Mouse (Mus musculus): ENCODE measurements around the gene Dnah3. TPM values are rescaled to one million over a fixed set of nuclear protein-coding genes. Genes with fewer than 3 reads are reported as not detected.

Dnah3 gene
- total RNA-seq, 2 experiments from 2014 or later = not detected

DNA sequence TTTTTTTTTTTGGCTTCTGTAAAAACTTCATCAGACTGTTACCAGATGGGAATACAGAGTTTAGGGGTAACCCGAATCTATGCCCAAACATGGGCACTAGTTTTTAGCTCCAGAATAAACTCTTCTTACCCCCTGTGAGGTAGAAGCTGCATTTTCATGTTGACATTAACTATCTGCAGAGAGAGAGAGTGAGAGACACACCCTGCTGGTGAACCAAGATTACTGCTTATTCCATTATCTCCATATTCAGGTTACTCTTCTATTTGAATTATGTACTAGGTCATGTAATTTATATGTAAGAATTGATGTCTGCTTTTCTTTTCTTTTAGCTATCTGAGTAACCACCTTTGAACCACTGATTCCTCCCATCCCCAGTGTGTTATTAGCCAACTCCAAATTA, 31.0 kb downstream of the Dnah3 start:
- no peak for ATAC-seq (replicated peaks; ENCODE audit: low FRiP score, poor library complexity, severe bottlenecking)

DNA sequence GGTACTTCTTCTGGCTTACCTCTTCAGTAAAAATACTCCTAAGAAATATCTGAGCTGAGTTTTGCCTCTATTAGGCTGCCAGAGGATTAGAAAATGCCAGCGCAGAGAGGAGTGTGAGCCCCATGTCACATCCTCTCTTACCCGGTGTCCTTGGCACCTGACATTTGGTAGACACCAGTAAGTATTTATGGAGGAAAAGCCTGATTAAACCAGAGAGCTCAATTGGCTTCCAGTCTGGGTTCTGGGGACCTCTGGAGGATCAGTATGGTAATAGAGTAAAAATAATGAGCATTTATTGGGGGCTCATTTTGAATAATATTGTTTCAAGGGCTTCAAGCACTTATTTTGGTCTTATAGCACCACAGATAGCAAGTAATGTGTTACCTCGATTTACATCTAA, 39.6 kb downstream of the Dnah3 start:
- ATAC-seq (replicated peaks; ENCODE audit: low FRiP score, poor library complexity, severe bottlenecking) = no peak

DNA sequence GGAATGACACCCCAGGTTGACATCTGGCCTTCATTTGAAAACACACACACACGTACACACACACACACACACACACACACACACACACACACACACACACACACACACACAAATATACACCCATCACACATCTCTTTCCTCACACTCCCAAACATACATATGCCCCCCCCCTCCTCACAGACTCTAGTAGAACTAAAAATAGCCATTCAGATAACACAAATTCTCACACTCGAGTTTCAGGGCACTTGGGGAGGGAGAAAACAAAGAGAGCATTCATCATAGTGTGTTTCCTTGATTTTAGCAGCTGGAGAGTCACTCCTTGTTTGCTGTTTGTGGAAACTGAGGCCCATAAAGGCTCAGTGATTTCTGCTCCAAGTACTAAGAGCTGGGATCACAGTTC, 41.1 kb downstream of the Dnah3 start:
- ATAC-seq (replicated peaks; ENCODE audit: low FRiP score, poor library complexity, severe bottlenecking) = no peak

DNA sequence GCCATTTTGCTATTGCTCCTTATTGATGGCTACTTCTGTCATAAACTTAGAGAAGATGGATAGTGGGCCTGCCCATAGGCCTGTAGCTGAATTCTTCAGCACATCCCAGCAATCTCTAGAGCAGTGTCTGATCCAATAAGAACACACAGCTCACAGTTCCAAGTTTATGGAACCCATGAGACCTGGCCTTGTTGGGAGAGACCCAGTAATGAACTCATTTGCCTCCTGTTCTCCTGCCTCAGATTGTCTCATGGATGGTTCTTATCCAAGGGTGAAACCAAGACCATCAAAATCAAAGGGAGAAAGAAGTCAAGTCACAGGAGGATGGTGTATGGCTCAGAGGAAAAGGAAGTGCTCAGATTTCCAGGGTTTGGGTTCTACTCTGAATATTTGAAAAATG, 44.6 kb downstream of the Dnah3 start:
- no peak for ATAC-seq (replicated peaks; ENCODE audit: low FRiP score, poor library complexity, severe bottlenecking)

DNA sequence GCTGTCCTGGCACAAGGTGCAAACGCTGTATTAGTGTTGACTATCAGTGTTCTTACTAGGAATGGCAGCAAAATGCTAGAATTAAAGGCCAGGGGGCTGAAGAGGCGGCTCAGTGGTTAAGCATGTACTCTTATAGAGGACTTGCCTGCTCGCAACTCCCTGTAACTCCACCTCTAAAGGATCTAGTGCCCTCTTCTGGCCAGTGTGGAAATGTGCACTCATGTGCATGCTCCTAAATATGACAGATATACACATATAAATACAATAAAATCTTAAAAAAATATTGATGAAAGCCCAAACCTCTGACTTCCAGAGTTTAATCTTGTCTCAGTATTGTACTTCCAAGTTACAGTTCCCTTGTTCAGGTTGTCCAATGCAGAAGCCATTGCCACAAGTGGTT, 51.1 kb downstream of the Dnah3 start:
- no peak for ATAC-seq (replicated peaks; ENCODE audit: low FRiP score, poor library complexity, severe bottlenecking)

DNA sequence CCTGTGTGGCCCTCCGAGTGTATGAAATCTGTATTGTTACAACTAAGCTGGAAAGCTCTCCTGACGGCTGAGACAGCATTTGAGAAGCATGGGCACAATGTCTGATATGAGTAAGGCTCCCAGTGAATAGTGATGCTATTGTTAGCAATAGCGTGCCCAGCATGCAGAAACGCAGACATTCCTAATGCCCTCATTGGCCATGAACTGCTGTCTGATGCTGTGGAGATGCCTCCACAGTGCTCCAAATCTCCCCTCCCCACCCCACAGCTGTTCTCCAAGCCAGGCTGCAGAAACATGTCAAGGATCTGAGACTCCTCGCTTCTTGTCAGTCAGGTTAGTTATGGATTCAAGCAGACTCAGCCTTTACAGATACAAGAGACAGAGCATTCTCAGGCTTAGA, 58.7 kb downstream of the Dnah3 start:
- ATAC-seq (replicated peaks; ENCODE audit: low FRiP score, poor library complexity, severe bottlenecking) = no peak

DNA sequence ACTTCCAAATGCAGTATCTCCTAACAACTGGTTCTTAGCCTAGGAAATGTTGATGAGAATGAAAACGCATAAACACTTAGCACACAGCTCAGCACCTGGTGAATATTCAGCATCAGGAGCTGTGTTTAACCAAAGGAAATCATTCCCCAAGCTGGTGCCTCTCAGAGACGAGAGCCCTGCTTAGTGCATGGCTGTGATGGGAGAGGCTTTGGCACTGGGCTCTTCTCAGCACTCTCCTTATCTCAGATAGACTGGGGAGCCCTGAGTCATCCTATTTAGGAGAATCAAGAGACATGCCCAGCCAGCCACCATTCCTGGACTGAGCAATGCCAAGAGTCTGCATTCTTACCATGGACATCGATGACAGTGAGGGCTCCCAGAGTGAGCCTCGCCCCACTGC, 60.1 kb downstream of the Dnah3 start:
- ATAC-seq (replicated peaks; ENCODE audit: low FRiP score, poor library complexity, severe bottlenecking) = no peak

DNA sequence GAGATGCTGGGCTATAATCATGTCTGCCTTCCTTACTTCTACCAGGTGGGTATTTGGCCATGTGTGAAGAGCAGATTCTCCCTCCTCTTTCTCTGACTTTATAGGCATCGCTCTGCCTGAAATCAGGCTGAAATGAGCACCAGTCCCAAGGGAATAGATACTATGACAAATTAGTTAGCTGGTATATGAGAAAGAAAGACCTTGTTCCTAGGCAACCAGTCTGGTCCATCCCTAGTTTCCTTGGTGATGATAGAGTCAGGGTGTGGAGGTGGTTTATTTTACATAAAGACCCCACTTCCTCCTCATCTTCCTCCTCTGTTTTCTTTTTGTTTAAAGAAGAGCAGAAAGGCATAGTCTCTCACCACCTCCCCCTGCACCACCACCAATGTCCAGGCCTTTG, 60.5 kb downstream of the Dnah3 start:
- ATAC-seq (replicated peaks; ENCODE audit: low FRiP score, poor library complexity, severe bottlenecking) = no peak

DNA sequence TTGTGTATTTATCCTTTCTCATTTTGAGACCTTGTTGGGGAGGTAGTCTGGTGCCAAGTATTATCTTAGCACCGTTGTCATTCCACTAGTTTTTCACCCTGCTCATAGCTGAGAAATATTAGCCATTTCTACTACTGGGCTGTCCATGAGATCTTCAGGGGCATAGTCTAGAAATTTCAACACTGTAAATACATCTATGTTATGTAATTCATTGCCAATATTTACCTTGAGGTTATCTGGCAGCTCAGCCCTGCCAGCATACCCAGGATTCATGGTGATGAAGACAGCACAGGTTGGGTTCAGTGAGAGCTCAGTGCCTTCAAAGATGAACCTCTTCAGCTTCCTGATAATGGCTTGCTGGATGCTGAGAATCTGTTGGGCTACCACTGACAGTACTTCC, 66.4 kb downstream of the Dnah3 start:
- no peak for ATAC-seq (replicated peaks; ENCODE audit: low FRiP score, poor library complexity, severe bottlenecking)

DNA sequence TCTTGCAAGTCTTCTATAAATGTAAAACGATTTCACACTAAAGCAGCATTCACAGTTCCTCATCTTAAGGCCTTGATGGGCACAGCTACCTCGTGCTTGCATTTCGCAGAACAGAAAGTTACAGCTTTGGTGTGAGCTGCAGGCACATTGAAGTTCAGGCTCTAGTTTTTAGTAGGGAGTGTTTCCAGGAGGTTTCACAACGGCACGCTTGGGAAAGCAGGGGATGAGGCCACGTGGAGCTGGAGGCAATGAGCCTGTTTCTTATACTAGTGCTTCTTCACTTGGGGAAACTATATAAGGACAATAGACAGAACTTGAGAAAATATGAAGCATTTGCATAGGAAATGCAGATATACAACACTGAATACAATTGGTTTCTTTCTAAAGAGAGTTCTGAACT, 98.0 kb downstream of the Dnah3 start:
- ATAC-seq (replicated peaks; ENCODE audit: low FRiP score, poor library complexity, severe bottlenecking) = no peak

DNA sequence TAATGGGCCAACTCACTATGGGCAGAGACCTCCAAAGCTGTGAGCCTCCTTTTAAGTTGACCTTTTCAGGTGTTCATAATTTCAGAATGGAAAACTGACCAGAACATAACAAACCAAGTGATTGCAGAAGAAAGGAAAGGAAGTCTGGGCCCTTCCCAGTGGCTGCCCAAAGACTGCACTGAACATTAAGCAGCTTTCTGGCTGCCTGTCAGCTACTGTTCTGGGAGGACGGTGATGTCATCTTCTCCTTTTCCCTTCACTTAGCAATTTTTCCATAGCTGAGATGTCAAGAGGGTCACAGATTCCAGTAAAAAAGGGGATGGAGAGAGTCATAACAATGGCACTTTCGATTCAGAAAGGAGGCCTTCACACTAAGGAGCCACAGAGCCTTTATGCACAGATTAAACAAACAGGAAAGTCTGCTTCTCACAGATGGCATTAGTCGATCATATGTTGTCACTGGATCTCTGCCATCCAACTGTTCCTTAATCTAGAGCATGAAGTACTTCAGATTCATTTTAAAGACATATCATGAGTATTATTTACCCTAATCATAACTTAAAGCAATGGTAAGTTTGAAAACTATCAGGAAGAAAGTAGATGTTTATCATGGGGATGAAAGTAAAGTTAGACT, 109.7 kb downstream of the Dnah3 start:
- ATAC-seq (replicated peaks; ENCODE audit: low FRiP score, poor library complexity, severe bottlenecking) = no peak

DNA sequence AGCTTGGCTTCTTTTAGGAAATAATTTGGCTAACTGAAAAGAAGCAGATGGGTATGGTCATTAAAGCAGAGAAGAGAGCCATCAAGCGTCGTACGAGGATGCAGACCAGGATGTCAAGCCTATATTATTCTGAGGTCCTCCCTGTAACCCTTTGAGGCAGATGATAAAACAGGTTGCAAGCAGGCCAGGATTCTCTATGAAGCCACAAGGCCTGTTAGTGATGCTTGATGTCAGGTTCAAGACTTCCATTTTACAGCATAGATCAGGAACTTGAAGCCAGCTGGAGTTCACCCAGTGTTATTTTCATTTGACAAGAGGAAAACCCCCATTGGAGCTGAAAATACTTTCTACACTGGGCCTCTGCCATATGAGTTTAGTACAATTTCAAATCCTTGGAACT, 114.9 kb downstream of the Dnah3 start:
- ATAC-seq (replicated peaks; ENCODE audit: low FRiP score, poor library complexity, severe bottlenecking) = no peak

DNA sequence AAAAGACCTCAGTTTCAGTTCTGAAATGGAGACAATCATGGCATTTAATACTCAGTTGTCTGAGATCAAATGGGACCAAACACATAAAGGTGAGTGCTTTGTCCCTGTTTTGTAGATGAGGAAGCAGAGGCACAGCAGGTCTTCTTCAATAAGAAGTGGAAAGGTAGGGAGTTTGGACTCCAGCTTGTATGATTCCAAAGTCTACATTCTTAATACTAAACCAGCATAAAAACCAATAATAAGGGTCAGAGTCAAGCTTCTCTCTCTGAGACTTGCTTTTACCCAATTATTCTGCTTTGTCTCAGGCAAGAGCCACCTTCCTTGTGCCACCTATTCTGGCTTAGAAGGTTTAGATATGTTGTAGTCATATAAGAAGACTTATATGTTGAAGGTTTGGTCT, 116.5 kb downstream of the Dnah3 start:
- no peak for ATAC-seq (replicated peaks; ENCODE audit: low FRiP score, poor library complexity, severe bottlenecking)

DNA sequence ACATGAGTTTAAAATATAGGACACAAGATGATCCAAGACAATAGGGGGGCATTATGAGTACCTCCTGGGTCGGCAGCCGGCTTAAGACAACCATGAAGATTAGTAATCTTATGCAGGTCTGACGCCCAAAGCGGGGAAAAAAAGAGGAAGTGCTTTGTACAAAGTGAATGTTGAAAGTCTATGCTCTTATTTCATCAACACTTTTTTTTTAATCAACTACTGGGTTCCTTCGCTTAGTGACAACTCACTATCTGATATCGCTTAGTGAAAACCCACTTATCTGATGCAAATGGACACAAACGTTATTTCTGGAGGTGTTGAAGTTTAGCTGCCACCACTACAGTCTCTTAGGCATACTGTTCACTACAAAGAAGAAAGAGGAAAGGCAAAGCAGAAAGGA, 117.5 kb downstream of the Dnah3 start:
- ATAC-seq (replicated peaks; ENCODE audit: low FRiP score, poor library complexity, severe bottlenecking) = no peak

DNA sequence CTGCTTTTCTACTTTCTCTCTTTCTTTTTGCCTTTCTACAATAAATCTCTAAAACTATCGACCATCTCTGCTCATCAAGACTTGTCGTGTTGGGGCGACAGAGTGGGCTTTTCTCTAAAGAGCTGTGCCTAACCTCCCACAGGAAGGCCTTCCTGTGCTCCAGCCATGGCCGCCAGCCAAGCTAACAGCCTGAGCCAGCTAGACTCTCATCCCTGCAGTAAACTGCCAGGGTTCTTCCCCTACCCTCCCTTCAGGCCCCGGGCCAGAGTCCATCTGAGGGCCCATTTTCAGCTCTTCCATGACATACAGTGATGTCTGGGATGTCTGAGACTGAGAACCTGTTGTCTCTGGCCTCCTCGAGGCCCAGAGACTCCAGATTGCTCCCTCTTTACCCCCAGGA, 118.8 kb downstream of the Dnah3 start:
- no peak for ATAC-seq (replicated peaks; ENCODE audit: low FRiP score, poor library complexity, severe bottlenecking)

DNA sequence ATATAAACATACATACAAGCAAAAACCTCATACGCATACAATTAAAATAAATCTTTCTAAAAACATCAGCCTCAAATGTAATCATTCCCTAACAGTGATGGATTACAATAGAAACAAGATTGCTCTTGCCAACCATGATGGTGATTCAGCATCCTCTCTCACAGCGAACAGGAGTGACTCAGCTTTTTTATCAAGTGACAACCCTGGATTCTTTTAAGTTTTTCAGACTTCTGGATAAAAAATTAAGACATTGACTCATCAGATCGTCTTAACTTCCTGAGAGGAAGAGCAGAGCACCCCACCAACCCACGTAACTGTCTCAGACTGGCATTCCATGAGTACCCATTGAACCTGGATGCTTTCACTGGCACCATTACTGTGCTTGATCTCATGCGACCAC, 120.9 kb downstream of the Dnah3 start:
- ATAC-seq (replicated peaks; ENCODE audit: low FRiP score, poor library complexity, severe bottlenecking) = no peak

DNA sequence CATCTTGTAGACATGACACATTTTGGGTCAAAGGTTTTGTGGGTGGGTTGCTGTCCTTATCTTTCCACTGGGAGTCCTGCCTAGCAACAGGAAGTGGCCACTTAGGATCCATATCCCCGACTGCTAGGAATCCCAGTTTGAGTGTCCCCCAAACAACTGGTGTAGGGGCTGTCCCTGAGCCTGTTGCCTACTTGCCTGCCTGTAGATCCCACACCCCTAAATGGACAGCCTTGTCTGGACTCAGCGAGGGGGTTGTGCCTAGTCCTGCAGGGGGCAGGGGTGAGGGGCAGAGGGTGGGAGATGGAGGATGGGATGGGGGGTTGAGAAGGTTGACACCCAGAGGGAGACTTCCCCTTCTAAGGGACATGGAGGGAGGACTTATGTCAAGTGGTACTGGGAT, 125.8 kb downstream of the Dnah3 start:
- ATAC-seq (replicated peaks; ENCODE audit: low FRiP score, poor library complexity, severe bottlenecking) = no peak

DNA sequence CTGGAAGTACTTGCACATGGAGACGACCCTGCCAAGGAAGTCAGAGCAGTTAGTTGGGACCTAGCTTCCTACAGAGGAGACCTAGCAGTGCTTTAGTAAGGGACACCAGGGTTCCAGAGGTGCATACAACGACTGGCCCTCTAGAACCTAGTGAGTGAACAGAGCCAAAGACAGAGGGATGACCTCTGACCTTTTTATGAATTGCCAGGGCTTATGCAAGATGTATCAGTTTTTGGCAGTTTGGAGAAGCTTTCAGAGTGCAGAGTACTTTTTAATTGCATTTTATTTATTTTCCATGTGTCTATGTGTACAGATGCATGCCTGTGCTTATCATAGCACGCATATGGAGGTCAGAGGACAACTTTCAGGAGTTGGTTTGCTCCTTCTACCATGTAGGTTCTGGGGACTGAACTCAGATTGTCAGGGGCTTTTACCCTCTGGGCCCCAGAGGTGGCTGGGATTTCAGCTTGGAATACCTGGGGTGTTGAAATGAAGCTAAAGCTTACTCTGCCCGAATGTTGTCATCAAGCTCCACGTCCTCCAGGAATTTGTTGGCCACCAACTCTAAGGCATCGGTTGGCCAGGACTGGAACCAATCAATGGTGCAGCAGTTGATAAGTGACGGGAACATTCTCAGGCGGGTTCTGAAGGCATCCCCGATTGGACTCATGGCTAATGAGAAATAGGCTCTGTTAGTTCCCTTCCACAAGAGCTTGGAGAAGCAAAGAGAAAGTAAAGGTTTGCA, 129.3 kb downstream of the Dnah3 start:
- no peak for ATAC-seq (replicated peaks; ENCODE audit: low FRiP score, poor library complexity, severe bottlenecking)

DNA sequence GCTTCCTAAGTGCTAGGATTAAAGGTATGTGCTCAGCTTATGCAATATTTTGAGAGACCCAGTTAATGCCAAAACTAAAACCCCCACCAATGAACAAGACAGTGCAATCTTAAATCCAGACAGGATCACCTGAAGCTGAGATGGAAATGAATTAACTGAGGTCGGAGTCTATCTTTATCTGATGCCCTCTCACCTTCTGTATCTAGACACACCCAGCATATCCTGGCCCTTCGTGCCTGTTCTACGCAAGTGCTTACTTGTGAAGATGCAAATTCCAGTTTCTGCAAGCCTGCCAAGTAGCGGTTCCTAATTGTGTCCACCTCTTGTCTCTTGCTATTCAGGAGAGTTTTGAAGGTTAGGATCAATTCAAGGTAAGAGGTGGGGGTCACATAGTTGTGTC, 129.9 kb downstream of the Dnah3 start:
- ATAC-seq (replicated peaks; ENCODE audit: low FRiP score, poor library complexity, severe bottlenecking) = no peak

DNA sequence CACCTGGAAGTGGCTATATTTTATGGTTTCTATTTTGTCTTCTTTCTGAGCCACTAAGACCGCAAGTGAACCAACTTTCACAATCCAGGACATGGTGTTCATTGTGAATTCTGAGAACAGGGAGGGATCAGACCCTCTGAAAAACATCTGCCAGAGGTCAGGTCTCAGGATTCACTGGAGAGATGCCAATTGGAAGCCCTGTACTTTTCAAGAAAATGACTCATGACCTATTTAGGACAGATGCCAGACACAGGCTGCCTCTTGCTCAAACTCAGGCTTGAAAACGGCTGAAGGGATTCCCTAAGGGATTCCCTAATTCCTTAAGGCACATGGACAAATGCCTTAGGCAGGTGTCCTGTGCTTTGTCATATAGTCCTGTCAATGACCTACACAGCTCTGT, 134.0 kb downstream of the Dnah3 start:
- ATAC-seq (replicated peaks; ENCODE audit: low FRiP score, poor library complexity, severe bottlenecking) = no peak

DNA sequence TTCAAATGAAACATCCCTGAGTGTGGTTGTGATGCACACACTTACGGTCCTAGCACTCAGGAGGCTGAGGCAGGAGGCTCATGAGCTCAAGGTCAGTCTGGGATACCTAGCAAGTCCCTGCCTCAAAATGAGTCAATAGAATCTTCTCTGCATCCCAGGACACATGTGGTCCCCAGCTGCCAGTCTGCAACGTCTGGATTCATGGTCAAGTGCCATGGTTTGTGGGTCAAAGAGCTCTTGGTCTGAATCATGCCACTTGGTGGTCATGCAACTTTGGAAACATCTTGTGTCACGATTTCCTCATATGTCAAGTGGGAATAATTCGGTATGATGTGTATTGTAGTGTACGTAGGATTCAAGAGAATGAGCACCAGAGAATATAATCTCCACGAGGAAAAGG, 134.5 kb downstream of the Dnah3 start:
- no peak for ATAC-seq (replicated peaks; ENCODE audit: low FRiP score, poor library complexity, severe bottlenecking)

DNA sequence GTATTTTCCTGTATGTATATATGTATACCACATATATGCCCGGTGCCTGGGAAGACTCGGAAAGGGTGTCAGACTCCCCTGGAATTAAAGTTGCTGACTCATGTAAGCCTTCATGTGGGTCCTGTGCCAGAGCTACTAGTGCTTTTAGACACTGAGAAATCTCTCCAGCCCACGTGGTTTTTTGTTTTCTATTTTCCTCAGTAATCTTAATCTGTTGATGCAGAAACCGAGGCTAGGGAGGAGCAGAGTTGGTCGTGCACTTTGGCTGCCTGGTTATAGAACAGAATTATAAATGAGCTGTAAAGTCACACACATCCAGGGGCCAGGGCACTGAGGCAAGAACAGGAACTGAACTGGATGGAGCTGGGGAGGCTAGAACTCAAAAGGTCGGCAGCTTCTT, 135.1 kb downstream of the Dnah3 start:
- no peak for ATAC-seq (replicated peaks; ENCODE audit: low FRiP score, poor library complexity, severe bottlenecking)

Measured in erythroblast, adult 5-6 weeks (primary cell).